10 mouse cellular contexts compared by ENCODE assay signal in genomic region chr4:98726590-98727237, GRCm38 (mm10). TPM values are rescaled to one million over a fixed set of nuclear protein-coding genes. Genes with fewer than 3 reads are reported as not detected.
DNase-seq lines count a peak whose midpoint lies in the region; ATAC-seq and TF ChIP-seq lines count a peak whose summit lies in the region.
"Had no signal": no experiment of that assay in that cellular context is flagged by ENCODE, and none has a peak within 500 bp of the region (broad histone marks: within the 10 kb centered on the region; RNA-seq: fewer than 3 reads in every experiment).

Gene L1td1 (plus strand): TSS chr4:98726734.

- intact Hi-C loops in heart, adult 2 months (cut with DNase I): no loop called here

- H3K4me3 ChIP-seq in heart, postnatal 0 days (ENCODE audit: low read depth, low read length): peak within 1 kb of the TSS; percentile 22
- no peak within 1 kb of the TSS for H3K4me3 ChIP-seq in heart, adult 2 months
- peak within 1 kb of the TSS; percentile 35 for H3K4me3 ChIP-seq in embryonic facial prominence, embryonic 14.5 days (ENCODE audit: low read depth, low read length)
- H3K4me3 ChIP-seq in limb, embryonic 11.5 days (ENCODE audit: low read depth, low read length): peak within 1 kb of the TSS; percentile 25
- peak within 1 kb of the TSS; percentile 13; the same call in 1 of the 2 replicates for H3K4me3 ChIP-seq in neural tube, embryonic 14.5 days (ENCODE audit: low read depth, low read length)

- WGBS in heart, postnatal 0 days: 18% methylated on average over 29 of the region's 29 CpGs
- WGBS in heart, adult 2 months: 27% methylated on average over 29 of the region's 29 CpGs
- WGBS in embryonic facial prominence, embryonic 14.5 days: 5% methylated on average over 27 of the region's 29 CpGs
- WGBS in limb, embryonic 11.5 days: 3% methylated on average over 29 of the region's 29 CpGs
- WGBS in neural tube, embryonic 14.5 days: 7% methylated on average over 29 of the region's 29 CpGs

- no peak for DNase-seq in heart, postnatal 0 days (ENCODE audit: low spot score)
- no peak for DNase-seq in heart, adult 2 months
- DNase-seq in embryonic facial prominence, embryonic 14.5 days (ENCODE audit: low spot score): no peak
- peak; percentile 53 for DNase-seq in limb, embryonic 11.5 days (ENCODE audit: low spot score)
- no peak for DNase-seq in spleen, postnatal 36 days (ENCODE audit: low spot score in 2 of 2)
- DNase-seq in kidney, postnatal 25 days: no peak
- DNase-seq in Muller cell, postnatal 12 days (ENCODE audit: inconsistent ontology term): no peak

- 0 out of 2 replicates have a peak, but pooled peaks cover 15% of the 10 kb centered on the region for H3K27me3 ChIP-seq in heart, postnatal 0 days (ENCODE audit: control insufficient read depth, insufficient read depth, low read length)
- no peaks in the 10 kb centered on the region; the same call in 1 of the 2 replicates for H3K27me3 ChIP-seq in heart, adult 2 months (ENCODE audit: control insufficient read depth, insufficient read depth, low read length)
- H3K27me3 ChIP-seq in embryonic facial prominence, embryonic 14.5 days (replicated peaks; ENCODE audit: control insufficient read depth, insufficient read depth, low read length): peaks cover 24% of the 10 kb centered on the region
- H3K27me3 ChIP-seq in limb, embryonic 11.5 days (ENCODE audit: control insufficient read depth, insufficient read depth, low read length): peaks cover 22% of the 10 kb centered on the region
- peaks cover 16% of the 10 kb centered on the region for H3K27me3 ChIP-seq in neural tube, embryonic 14.5 days (ENCODE audit: control insufficient read depth, insufficient read depth, low read length)

- H3K4me1 ChIP-seq in heart, postnatal 0 days (ENCODE audit: control insufficient read depth, insufficient read depth): 0 out of 2 replicates have a peak, but pooled peaks cover 12% of the 10 kb centered on the region
- peaks cover 2% of the 10 kb centered on the region; the same call in 1 of the 2 replicates for H3K4me1 ChIP-seq in heart, adult 2 months (ENCODE audit: control insufficient read depth, insufficient read depth, low read length)
- H3K4me1 ChIP-seq in embryonic facial prominence, embryonic 14.5 days (ENCODE audit: control insufficient read depth, insufficient read depth, low read length): peaks cover 17% of the 10 kb centered on the region
- peaks cover 3% of the 10 kb centered on the region; the same call in 1 of the 2 replicates for H3K4me1 ChIP-seq in limb, embryonic 11.5 days (ENCODE audit: control insufficient read depth, insufficient read depth, low read length)
- peaks cover 9% of the 10 kb centered on the region; the same call in 1 of the 2 replicates for H3K4me1 ChIP-seq in neural tube, embryonic 14.5 days (ENCODE audit: control insufficient read depth, insufficient read depth, low read length)

- H3K9me3 ChIP-seq in heart, postnatal 0 days (replicated peaks; ENCODE audit: control insufficient read depth, low read length): no peaks in the 10 kb centered on the region
- H3K9me3 ChIP-seq in embryonic facial prominence, embryonic 14.5 days (ENCODE audit: control insufficient read depth, low read length): no peaks in the 10 kb centered on the region
- no peaks in the 10 kb centered on the region for H3K9me3 ChIP-seq in limb, embryonic 11.5 days (ENCODE audit: control insufficient read depth, low read length)
- no peaks in the 10 kb centered on the region for H3K9me3 ChIP-seq in neural tube, embryonic 14.5 days (ENCODE audit: control insufficient read depth, low read length)

- ATAC-seq in heart, postnatal 0 days (ENCODE audit: insufficient read depth, low read depth): no peak
- no peak for ATAC-seq in embryonic facial prominence, embryonic 14.5 days (ENCODE audit: low read depth)
- ATAC-seq in limb, embryonic 11.5 days (ENCODE audit: insufficient number of reproducible peaks, low FRiP score, low TSS enrichment, low read depth): peak; percentile 40; the same call in 1 of the 2 replicates
- peak; percentile 52; the same call in 1 of the 2 replicates for ATAC-seq in neural tube, embryonic 14.5 days (ENCODE audit: low read depth)

- TF ChIP-seq EP300 in heart, postnatal 0 days (IDR thresholded peaks at IDR 0.05; ENCODE audit: low read depth): no peak
- TF ChIP-seq EP300 in heart, adult 2 months (IDR thresholded peaks at IDR 0.05; ENCODE audit: insufficient read depth, low read depth, low read length): no peak

- H3K36me3 ChIP-seq in heart, postnatal 0 days (replicated peaks; ENCODE audit: control insufficient read depth, insufficient read depth, low read length): no peaks in the 10 kb centered on the region
- no peaks in the 10 kb centered on the region for H3K36me3 ChIP-seq in heart, adult 2 months (ENCODE audit: control insufficient read depth, insufficient read depth, low read length)
- no peaks in the 10 kb centered on the region for H3K36me3 ChIP-seq in embryonic facial prominence, embryonic 14.5 days (ENCODE audit: control insufficient read depth, insufficient read depth, low read length)
- no peaks in the 10 kb centered on the region for H3K36me3 ChIP-seq in limb, embryonic 11.5 days (ENCODE audit: control insufficient read depth, insufficient read depth, low read length)
- H3K36me3 ChIP-seq in neural tube, embryonic 14.5 days (ENCODE audit: control insufficient read depth, insufficient read depth, low read length): no peaks in the 10 kb centered on the region

- H3K79me2 ChIP-seq in heart, adult 2 months (replicated peaks; ENCODE audit: control insufficient read depth, insufficient read depth, low read length): no peaks in the 10 kb centered on the region

- TF ChIP-seq POLR2A in heart, adult 2 months (IDR thresholded peaks at IDR 0.05; ENCODE audit: insufficient read depth, low read depth, low read length): no peak

- no peak within 1 kb of the TSS for H3K27ac ChIP-seq in heart, postnatal 0 days (ENCODE audit: low read depth)
- no peak within 1 kb of the TSS for H3K27ac ChIP-seq in heart, adult 2 months
- no peak within 1 kb of the TSS for H3K27ac ChIP-seq in embryonic facial prominence, embryonic 14.5 days (replicated peaks; ENCODE audit: low read depth, low read length)
- H3K27ac ChIP-seq in limb, embryonic 11.5 days (replicated peaks; ENCODE audit: low read depth, low read length): no peak within 1 kb of the TSS
- no peak within 1 kb of the TSS for H3K27ac ChIP-seq in neural tube, embryonic 14.5 days (ENCODE audit: low read depth, low read length)

- H3K9ac ChIP-seq in heart, postnatal 0 days (replicated peaks; ENCODE audit: low read depth, low read length): no peak within 1 kb of the TSS
- no peak within 1 kb of the TSS for H3K9ac ChIP-seq in heart, adult 2 months (ENCODE audit: low read depth, low read length)
- H3K9ac ChIP-seq in embryonic facial prominence, embryonic 14.5 days (ENCODE audit: low read depth, low read length): peak within 1 kb of the TSS; percentile 51
- H3K9ac ChIP-seq in limb, embryonic 11.5 days (ENCODE audit: low read length): peak within 1 kb of the TSS; percentile 31; the same call in 1 of the 2 replicates
- H3K9ac ChIP-seq in neural tube, embryonic 14.5 days (replicated peaks; ENCODE audit: low read depth, low read length): peak within 1 kb of the TSS; percentile 32

- no peak for TF ChIP-seq CTCF in heart, postnatal 0 days (IDR thresholded peaks at IDR 0.05; ENCODE audit: low read depth)
- no peak for TF ChIP-seq CTCF in heart, adult 2 months (IDR thresholded peaks at IDR 0.05)

- peak within 1 kb of the TSS; percentile 49 for H3K4me2 ChIP-seq in heart, postnatal 0 days (ENCODE audit: low read depth, low read length)
- peak within 1 kb of the TSS; percentile 57 for H3K4me2 ChIP-seq in embryonic facial prominence, embryonic 14.5 days (ENCODE audit: low read depth, low read length)
- peak within 1 kb of the TSS; percentile 85 for H3K4me2 ChIP-seq in limb, embryonic 11.5 days (ENCODE audit: low read depth, severe bottlenecking)
- peak within 1 kb of the TSS; percentile 39 for H3K4me2 ChIP-seq in neural tube, embryonic 14.5 days (ENCODE audit: low read depth, low read length)

RNA-seq across cellular contexts. Expression of gene L1td1, which starts in this region (rescaled TPM):
- 0.11 TPM in 1 of 2 replicates, not detected in the other for total RNA-seq in heart, postnatal 0 days (2014; rRNA removed; ENCODE audit: low replicate concordance)
- not detected in 2 replicates for polyA plus RNA-seq in heart, postnatal 0 days (2015; fragmentation: Nextera tagmentation; extraction: Ambion mirVana)
- total RNA-seq in heart, adult 2 months (2021): under 1 TPM in 1 of 2 experiments, not detected in 1; 0.20 TPM
- 0.15 TPM in 1 of 2 replicates, not detected in the other for polyA plus RNA-seq in heart, adult 2 months (2012; rRNA removed)
- polyA plus RNA-seq in embryonic facial prominence, embryonic 14.5 days (2014; fragmentation: Nextera tagmentation; extraction: Ambion mirVana): 0.30 TPM in 1 of 2 replicates, not detected in the other
- polyA plus RNA-seq in limb, embryonic 11.5 days (2014; fragmentation: Nextera tagmentation; extraction: Ambion mirVana): 0.23 and 0.36 TPM in 2 replicates
- not detected in 2 replicates for polyA plus RNA-seq in neural tube, embryonic 14.5 days (2014; fragmentation: Nextera tagmentation; extraction: Ambion mirVana)
- total RNA-seq: liver, adult 2 months; MEL had no signal
- polyA plus RNA-seq: liver, adult 2 months had no signal

Comparison
In these comparisons a context has a peak if more than half of its experiments do, and no peak if none do; other contexts are left out.
1. Peak in DNase-seq, ATAC-seq, H3K4me3 ChIP-seq, H3K9ac ChIP-seq and H3K4me2 ChIP-seq in limb, embryonic 11.5 days; RNA of the gene not detected or under 1 TPM.
2. Peak in ATAC-seq, H3K4me3 ChIP-seq, H3K9ac ChIP-seq and H3K4me2 ChIP-seq in neural tube, embryonic 14.5 days; RNA of the gene not detected or under 1 TPM.